Mouse (Mus musculus) kidney, adult 11 months (tissue): ENCODE results near the gene Elmod2.

Source experiments
- DNase-seq: peaks from one replicate; pipeline ENCODE4 v3.0.0; 2022

Elmod2 gene

DNA sequence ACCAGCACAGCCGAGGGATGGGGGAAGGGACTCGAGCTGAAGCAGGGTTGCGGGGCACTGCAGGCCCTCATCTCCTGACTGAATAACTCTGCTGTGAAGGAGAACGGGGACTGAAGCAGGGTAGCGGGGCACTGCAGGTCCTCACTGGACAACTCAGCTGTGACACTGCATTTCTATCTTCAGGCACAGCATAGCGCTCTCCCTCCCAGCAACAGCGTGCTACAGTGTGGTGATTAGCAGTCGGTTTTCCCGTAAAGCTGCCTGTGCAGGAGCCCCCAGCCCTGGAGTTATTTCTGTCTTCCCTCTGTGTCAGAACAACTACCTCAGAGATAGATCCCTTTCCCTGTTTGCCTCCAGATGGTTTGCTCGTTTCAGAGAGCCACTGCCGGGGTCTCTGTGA, 57.8 kb downstream of the Elmod2 start:
- DNase-seq, result no peak

DNA sequence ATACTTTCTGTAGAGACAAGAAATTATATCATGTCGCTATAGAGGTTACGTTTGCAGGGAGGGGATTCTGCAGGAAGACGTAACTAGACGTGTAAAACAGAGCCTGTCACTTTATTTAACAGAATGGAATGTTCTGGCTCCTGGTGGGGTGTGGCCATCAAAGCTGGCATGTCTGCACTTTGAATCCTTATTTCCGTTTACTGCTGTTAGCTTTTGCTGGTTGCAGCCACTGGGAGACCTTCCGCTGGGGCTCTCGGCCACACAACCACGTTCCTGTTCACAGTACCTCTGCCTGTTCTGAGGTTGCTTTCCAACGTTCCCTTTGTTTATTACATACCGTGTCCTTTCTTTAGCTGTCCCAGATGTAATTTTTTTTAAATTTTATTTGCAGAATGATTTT, 59.8 kb downstream of the Elmod2 start:
- no peak for DNase-seq

DNA sequence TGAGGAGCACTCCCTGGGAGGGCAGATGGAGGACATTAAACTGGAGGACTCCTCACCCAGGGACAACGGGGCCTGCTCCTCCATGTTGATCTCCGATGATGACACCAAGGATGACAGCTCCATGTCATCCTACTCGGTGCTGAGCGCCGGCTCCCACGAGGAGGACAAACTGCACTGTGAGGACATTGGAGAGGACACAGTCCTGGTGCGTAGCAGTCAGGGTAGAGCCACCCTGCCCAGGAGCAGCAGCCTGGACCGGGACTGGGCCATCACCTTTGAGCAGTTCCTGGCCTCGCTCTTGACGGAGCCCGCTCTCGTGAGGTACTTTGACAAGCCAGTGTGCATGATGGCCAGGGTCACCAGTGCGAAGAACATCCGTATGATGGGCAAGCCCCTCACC, 61.1 kb downstream of the Elmod2 start:
- no peak for DNase-seq
